Mouse (Mus musculus) liver, embryonic 11.5 days (tissue): ENCODE results near the gene Synm. TPM values are rescaled to one million over a fixed set of nuclear protein-coding genes. Genes with fewer than 3 reads are reported as not detected.

ENCODE experiments used
- ATAC-seq: fragments of 200-750 bp; cut with Nextera tagmentation; replicated peaks from 2 replicates; pipeline ENCODE4 v1.8.0; 2017; ENCODE audit warnings: moderate number of reproducible peaks, mild to moderate bottlenecking, moderate TSS enrichment, moderate library complexity; ENCODE audit not compliant: low FRiP score
- DNase-seq: peaks from one replicate; pipeline ENCODE4 v3.0.0-alpha.2; 2017; ENCODE audit warnings: low spot score
- H3K27ac ChIP-seq: fragments of 300-500 bp; sonication (generic); 2 replicates; pipeline ENCODE4 v1.5.1; 2014; ENCODE audit warnings: mild to moderate bottlenecking, low read depth, low read length, control low read depth
- H3K27me3 ChIP-seq: fragments of 300-500 bp; sonication (generic); replicated peaks from 2 replicates; pipeline ENCODE4 v1.6.1; 2014; ENCODE audit warnings: low read length, mixed read lengths; ENCODE audit not compliant: control insufficient read depth, insufficient read depth
- H3K36me3 ChIP-seq: fragments of 300-500 bp; sonication (generic); 2 replicates; pipeline ENCODE4 v1.6.1; 2014; ENCODE audit warnings: mild to moderate bottlenecking, low read length, moderate library complexity, mixed read lengths; ENCODE audit not compliant: control insufficient read depth, insufficient read depth
- H3K4me1 ChIP-seq: fragments of 300-500 bp; sonication (generic); replicated peaks from 2 replicates; pipeline ENCODE4 v1.6.1; 2014; ENCODE audit warnings: low read length, mixed read lengths; ENCODE audit not compliant: control insufficient read depth, insufficient read depth
- H3K4me2 ChIP-seq: fragments of 300-500 bp; sonication (generic); 2 replicates; pipeline ENCODE4 v1.6.1; 2014; ENCODE audit warnings: mild to moderate bottlenecking, control low read depth, moderate library complexity
- H3K4me3 ChIP-seq: fragments of 300-500 bp; sonication (generic); 2 replicates; pipeline ENCODE4 v1.5.1; 2014; ENCODE audit warnings: low read depth, low read length, control low read depth
- H3K9ac ChIP-seq: fragments of 300-500 bp; sonication (generic); 2 replicates; pipeline ENCODE4 v1.6.1; 2014; ENCODE audit warnings: low read depth, low read length, control low read depth
- H3K9me3 ChIP-seq: fragments of 300-500 bp; sonication (generic); 2 replicates; pipeline ENCODE4 v1.6.1; 2016; ENCODE audit warnings: low read length, inconsistent platforms, mixed read lengths; ENCODE audit not compliant: control insufficient read depth
- WGBS: fragments of 180-500 bp; shearing (Covaris S2); extraction: QIAGEN DNeasy Blood & Tissue Kit; methylation state at CpG from one replicate; pipeline ENCODE4 v1.1.7; 2014; 5-methylcytosine and 5-hydroxymethylcytosine counted together
- polyA plus RNA-seq: library from polyadenylated mRNA; unstranded; fragments of >200 nt; fragmentation: Nextera tagmentation; extraction: Ambion mirVana; gene quantifications from 2 replicates; pipeline ENCODE4 v1.2.1, GENCODE M21; 2014

Gene Synm
- polyA plus RNA-seq, 1 experiment from 2014 or later: 0.23 TPM

GRCm38 (mm10) chr7:67758858-67759628 lies 499 bp downstream of the Synm start:
- under 1% methylated on average over 92 of the region's 92 CpGs for WGBS
- Histone ChIP-seq H3K9ac (no peak overlapping the region), H3K4me2 (peak overlapping the region; percentile 95), H3K4me1 (no peaks in the 10 kb centered on the region; the same call in none of the 2 replicates), H3K27me3 (peaks cover 37% of the 10 kb centered on the region), H3K4me3 (peak overlapping the region; percentile 55), H3K27ac (no peak overlapping the region), H3K36me3 (no peaks in the 10 kb centered on the region), H3K9me3 (no peaks in the 10 kb centered on the region)
- peak; percentile 65 for ATAC-seq
- peak; percentile 58 for DNase-seq

DNA sequence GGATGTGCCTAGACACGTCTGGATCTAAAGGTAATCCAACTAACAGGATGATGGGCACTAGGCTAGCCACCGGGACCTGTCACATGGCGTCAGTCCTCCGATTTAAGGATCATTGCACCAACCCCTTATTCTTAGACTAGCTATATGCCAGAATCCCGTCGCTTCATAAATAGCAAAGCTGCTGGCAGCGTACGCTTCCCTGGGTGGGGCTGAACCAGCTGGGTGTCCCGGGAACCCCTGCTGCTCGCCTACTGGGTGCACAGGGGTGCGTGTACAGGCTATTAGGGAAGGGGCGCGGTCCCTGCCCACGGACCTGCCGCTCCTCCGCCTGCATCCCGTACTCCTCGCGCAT lies 1.1 kb downstream of the Synm start:
- H3K4me2 ChIP-seq: peak overlapping the region; percentile 95
- H3K9ac ChIP-seq: no peak overlapping the region
- no peak overlapping the region for H3K27ac ChIP-seq
- H3K4me1 ChIP-seq: no peaks in the 10 kb centered on the region; the same call in none of the 2 replicates
- no peaks in the 10 kb centered on the region for H3K36me3 ChIP-seq
- H3K9me3 ChIP-seq: no peaks in the 10 kb centered on the region
- DNase-seq (no peak), ATAC-seq (no peak)
- 3% methylated on average over 19 of the region's 19 CpGs for WGBS
- H3K4me3 ChIP-seq: peak overlapping the region; percentile 55
- peaks cover 37% of the 10 kb centered on the region for H3K27me3 ChIP-seq

DNA sequence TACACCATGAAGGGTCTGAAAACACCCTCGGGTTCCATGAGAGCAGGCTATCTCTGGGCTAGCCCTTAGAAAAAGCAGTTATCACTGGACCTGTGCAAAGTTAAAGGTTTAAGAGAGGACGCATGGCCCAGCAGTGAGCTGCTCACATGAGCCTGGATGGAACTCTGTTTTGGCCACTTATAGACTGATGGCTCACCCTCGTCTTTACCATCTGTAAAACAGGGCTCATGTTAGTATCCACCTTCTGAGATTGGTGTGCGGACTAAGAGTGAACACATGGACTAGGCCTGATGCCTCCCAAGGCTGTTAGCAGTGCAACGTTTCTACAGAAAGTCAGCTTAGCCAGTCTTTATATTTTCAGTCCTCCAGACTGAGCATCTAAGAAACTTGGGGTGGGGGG lies 2.9 kb downstream of the Synm start:
- ATAC-seq (no peak), DNase-seq (no peak)
- 73% methylated on average over 5 of the region's 5 CpGs for WGBS
- Histone ChIP-seq H3K27me3 (peaks cover 37% of the 10 kb centered on the region), H3K36me3 (no peaks in the 10 kb centered on the region), H3K9ac (no peak overlapping the region), H3K4me1 (no peaks in the 10 kb centered on the region; the same call in none of the 2 replicates), H3K27ac (no peak overlapping the region), H3K4me2 (no peak overlapping the region), H3K4me3 (no peak overlapping the region), H3K9me3 (no peaks in the 10 kb centered on the region)

- Histone ChIP-seq H3K9ac (no peak overlapping the region), H3K9me3 (no peaks in the 10 kb centered on the region), H3K36me3 (no peaks in the 10 kb centered on the region), H3K4me2 (no peak overlapping the region), H3K4me3 (no peak overlapping the region), H3K4me1 (no peaks in the 10 kb centered on the region; the same call in none of the 2 replicates), H3K27me3 (peaks cover 30% of the 10 kb centered on the region), H3K27ac (no peak overlapping the region)
- WGBS: 78% methylated on average over 7 of the region's 7 CpGs
- DNase-seq: no peak
- ATAC-seq: no peak
Observed at GRCm38 (mm10) chr7:67755366-67755765, 4.2 kb downstream of the Synm start.

GRCm38 (mm10) chr7:67754606-67755005 lies 4.9 kb downstream of the Synm start:
- Histone ChIP-seq H3K4me3 (no peak overlapping the region), H3K9ac (no peak overlapping the region), H3K4me2 (no peak overlapping the region), H3K4me1 (no peaks in the 10 kb centered on the region; the same call in none of the 2 replicates), H3K27ac (no peak overlapping the region), H3K9me3 (no peaks in the 10 kb centered on the region), H3K27me3 (peaks cover 29% of the 10 kb centered on the region), H3K36me3 (no peaks in the 10 kb centered on the region)
- ATAC-seq: no peak
- DNase-seq: no peak
- WGBS: 73% methylated on average over 11 of the region's 11 CpGs

- WGBS: 69% methylated on average over 4 of the region's 4 CpGs
- Histone ChIP-seq H3K4me2 (no peak overlapping the region), H3K9ac (no peak overlapping the region), H3K4me1 (no peaks in the 10 kb centered on the region; the same call in 1 of the 2 replicates), H3K36me3 (no peaks in the 10 kb centered on the region), H3K27me3 (no peaks in the 10 kb centered on the region), H3K9me3 (no peaks in the 10 kb centered on the region), H3K4me3 (no peak overlapping the region), H3K27ac (no peak overlapping the region)
- DNase-seq (no peak), ATAC-seq (no peak)
Observed at GRCm38 (mm10) chr7:67749441-67750239, 9.9 kb downstream of the Synm start.

- Histone ChIP-seq H3K27me3 (no peaks in the 10 kb centered on the region), H3K4me3 (no peak overlapping the region), H3K9ac (no peak overlapping the region), H3K27ac (no peak overlapping the region), H3K9me3 (no peaks in the 10 kb centered on the region), H3K4me1 (no peaks in the 10 kb centered on the region; the same call in 1 of the 2 replicates), H3K36me3 (no peaks in the 10 kb centered on the region), H3K4me2 (no peak overlapping the region)
- DNase-seq (no peak), ATAC-seq (no peak)
- WGBS: 67% methylated on average over 4 of the region's 4 CpGs
Observed at GRCm38 (mm10) chr7:67747731-67748305, 11.7 kb downstream of the Synm start.

DNA sequence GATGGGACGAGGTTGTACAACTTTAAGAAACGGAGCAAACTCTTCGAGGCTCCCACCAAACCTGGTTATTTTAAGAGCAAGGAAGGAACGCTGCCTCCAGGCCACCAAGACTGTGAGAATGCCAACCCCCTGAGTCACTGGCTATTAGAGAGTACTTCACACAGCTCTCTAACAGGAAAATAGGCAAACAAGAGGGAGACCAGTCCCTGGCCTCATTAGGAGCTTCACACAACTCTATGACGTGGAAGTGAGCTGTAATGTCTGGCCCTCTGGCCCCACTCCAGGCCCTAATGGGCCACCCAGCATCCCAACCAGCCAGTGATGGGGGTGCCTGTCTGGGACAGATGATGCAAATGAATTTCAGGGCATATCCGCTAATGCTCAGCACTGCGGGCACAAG lies 17.8 kb downstream of the Synm start:
- DNase-seq (no peak), ATAC-seq (no peak)
- no peaks in the 10 kb centered on the region for H3K27me3 ChIP-seq
- H3K36me3 ChIP-seq: no peaks in the 10 kb centered on the region
- no peaks in the 10 kb centered on the region for H3K4me1 ChIP-seq
- no peak overlapping the region for H3K4me3 ChIP-seq
- H3K4me2 ChIP-seq: no peak overlapping the region
- H3K9me3 ChIP-seq: no peaks in the 10 kb centered on the region
- 69% methylated on average over 7 of the region's 7 CpGs for WGBS
- no peak overlapping the region for H3K27ac ChIP-seq
- no peak overlapping the region for H3K9ac ChIP-seq
